Mouse (Mus musculus) myocyte (in vitro differentiated cells): ENCODE data around the gene Tmem230. TPM values are rescaled to one million over a fixed set of nuclear protein-coding genes. Genes with fewer than 3 reads are reported as not detected.

Source experiments
- H3K27me3 ChIP-seq: one replicate; pipeline ENCODE4 v1.6.1; 2011; ENCODE audit not compliant: control insufficient read depth, insufficient read depth, insufficient read length
- H3K36me3 ChIP-seq: one replicate; pipeline ENCODE4 v1.6.1; 2011; ENCODE audit not compliant: control insufficient read depth, insufficient read depth
- H3K4me2 ChIP-seq: one replicate; pipeline ENCODE4 v1.6.1; 2011; ENCODE audit warnings: low read depth, control low read depth
- H3K4me3 ChIP-seq: one replicate; pipeline ENCODE4 v1.5.1; 2011; ENCODE audit warnings: mild to moderate bottlenecking, control low read depth, moderate library complexity
- H3K79me2 ChIP-seq: one replicate; pipeline ENCODE4 v1.6.1; 2011; ENCODE audit not compliant: control insufficient read depth, insufficient read depth
- H3ac ChIP-seq: one replicate; pipeline ENCODE4 v1.6.1; 2011; ENCODE audit not compliant: control insufficient read depth, insufficient read length
- CEBPB ChIP-seq: IDR thresholded peaks from 2 replicates; pipeline ENCODE4 v1.6.1; 2011; ENCODE audit warnings: mild to moderate bottlenecking, moderate library complexity; ENCODE audit not compliant: poor library complexity, insufficient read depth, severe bottlenecking
- E2F4 ChIP-seq: IDR thresholded peaks from one replicate; pipeline ENCODE4 v1.6.1; 2011; ENCODE audit warnings: mild to moderate bottlenecking, control low read depth, moderate library complexity; ENCODE audit not compliant: insufficient read depth
- MAX ChIP-seq: IDR thresholded peaks from one replicate; pipeline ENCODE4 v1.6.1; 2011; ENCODE audit warnings: low read depth, mild to moderate bottlenecking, control low read depth
- MYOD1 ChIP-seq, 3 experiments: IDR thresholded peaks; one replicate each; pipeline ENCODE4 v1.6.1; 2011; ENCODE audit warnings: control low read depth in 2 of 3, low read depth in 2 of 3, mild to moderate bottlenecking in 2 of 3, moderate library complexity in 1 of 3; ENCODE audit not compliant: insufficient read length in 2 of 3, control insufficient read depth in 1 of 3
- MYOG ChIP-seq, 3 experiments: IDR thresholded peaks; one replicate each; pipeline ENCODE4 v1.6.1; 2011; ENCODE audit warnings: control low read depth in 2 of 3, low read depth in 2 of 3, mild to moderate bottlenecking in 2 of 3; ENCODE audit not compliant: insufficient read length in 2 of 3, control insufficient read depth in 1 of 3, insufficient read depth in 1 of 3
- POLR2A ChIP-seq: IDR thresholded peaks from one replicate; pipeline ENCODE4 v1.6.1; 2011; ENCODE audit warnings: low read depth, mild to moderate bottlenecking, control low read depth, moderate library complexity; ENCODE audit not compliant: insufficient read length
- POLR2AphosphoS2 ChIP-seq: IDR thresholded peaks from one replicate; pipeline ENCODE4 v1.6.1; 2011; ENCODE audit warnings: low read depth, control low read depth; ENCODE audit not compliant: insufficient read length
- REST ChIP-seq: IDR thresholded peaks from one replicate; pipeline ENCODE4 v1.6.1; 2011; ENCODE audit warnings: mild to moderate bottlenecking, control low read depth, moderate library complexity; ENCODE audit not compliant: insufficient read depth, insufficient read length
- SRF ChIP-seq: IDR thresholded peaks from one replicate; pipeline ENCODE4 v1.6.1; 2011; ENCODE audit warnings: low read depth; ENCODE audit not compliant: control insufficient read depth, insufficient read length
- TCF12 ChIP-seq: IDR thresholded peaks from one replicate; pipeline ENCODE4 v1.6.1; 2011; ENCODE audit warnings: mild to moderate bottlenecking, control low read depth; ENCODE audit not compliant: poor library complexity, insufficient read depth, severe bottlenecking
- TCF3 ChIP-seq: IDR thresholded peaks from one replicate; pipeline ENCODE4 v1.6.1; 2011; ENCODE audit warnings: low read depth, control low read depth; ENCODE audit not compliant: insufficient read length
- USF1 ChIP-seq: IDR thresholded peaks from one replicate; pipeline ENCODE4 v1.6.1; 2011; ENCODE audit warnings: low read depth, mild to moderate bottlenecking, control low read depth, moderate library complexity
- polyA plus RNA-seq: library from polyadenylated mRNA; unstranded; fragments of >200 nt; fragmentation: generic; extraction: Trizol; gene quantifications from one replicate; pipeline ENCODE4 v1.2.1, GENCODE M21; 2012; ENCODE audit warnings: missing spikeins

The Tmem230 gene
- polyA plus RNA-seq, 1 experiment: 76.6 TPM

DNA sequence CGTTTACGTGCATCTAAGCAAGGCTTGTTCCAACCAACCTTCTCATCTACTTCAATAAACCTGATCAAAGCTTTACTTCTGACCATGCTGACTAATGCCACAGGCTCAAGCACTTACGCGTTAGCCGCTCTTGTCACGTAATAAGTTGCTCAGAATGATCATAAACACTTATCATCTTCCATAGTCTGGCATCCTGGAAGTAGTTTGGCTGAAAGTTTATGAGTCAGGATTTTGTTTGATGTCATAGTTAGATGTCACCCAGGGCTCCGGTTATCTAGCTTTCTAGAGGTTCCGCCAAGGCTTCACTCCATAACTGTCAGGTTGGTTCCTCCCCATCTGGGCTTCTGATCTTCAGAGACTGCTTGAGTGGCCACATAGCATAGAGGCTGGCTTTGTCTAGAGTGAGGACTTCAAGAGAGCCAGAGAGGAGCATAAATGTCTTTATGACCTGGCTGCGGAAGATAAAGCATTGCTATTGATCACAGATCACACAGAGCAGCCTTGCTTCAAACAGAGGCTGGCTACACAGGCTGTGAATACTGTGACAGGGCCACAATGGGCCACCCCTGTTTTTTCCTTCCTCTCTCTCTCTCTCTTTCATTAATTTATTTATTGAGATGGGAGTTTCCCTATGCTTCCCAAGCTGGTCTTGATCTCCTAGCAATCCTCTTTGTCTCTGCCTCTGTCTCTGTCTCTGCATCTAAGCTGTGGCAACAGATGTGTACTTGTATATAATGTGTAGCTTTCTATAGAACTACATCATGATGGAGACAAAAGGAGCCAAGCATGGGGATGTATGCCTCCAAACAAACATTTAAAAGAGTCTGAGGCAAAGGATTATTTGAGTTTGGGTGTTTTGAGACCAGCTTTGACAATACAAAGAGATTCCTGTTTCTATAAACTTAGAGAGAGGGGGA, 49.3 kb downstream of the Tmem230 start:
- Histone ChIP-seq H3K4me3 (no peak overlapping the region), H3K79me2 (no peaks in the 10 kb centered on the region), H3ac (no peak overlapping the region), H3K27me3 (no peaks in the 10 kb centered on the region), H3K4me2 (no peak overlapping the region), H3K36me3 (no peaks in the 10 kb centered on the region)
- no peak for TF ChIP-seq TCF12

DNA sequence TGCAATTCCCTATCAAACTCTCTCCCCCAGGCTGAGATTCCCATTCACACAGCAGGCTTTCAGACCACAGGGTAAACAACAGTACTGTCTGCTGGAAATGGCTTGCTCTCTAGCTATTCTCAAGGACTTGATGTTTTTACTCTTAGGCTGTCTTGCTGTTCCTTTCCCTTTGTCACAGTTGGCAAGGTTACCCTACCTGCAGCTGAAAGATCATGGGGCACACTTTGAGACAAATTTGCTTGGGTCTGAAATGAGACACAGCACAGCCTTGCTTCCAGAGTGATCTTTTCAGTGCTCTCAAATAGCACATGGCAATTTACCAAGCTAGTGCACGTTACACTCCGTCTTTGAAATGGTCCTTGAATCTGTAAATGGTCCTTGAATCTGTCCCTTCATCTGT, 52.0 kb downstream of the Tmem230 start:
- TF ChIP-seq MYOD1 (IDR thresholded peaks at IDR 0.05; ENCODE audit: control insufficient read depth in 1 of 3, insufficient read length in 2 of 3, low read depth in 2 of 3) (peak in 2 of 3 experiments; percentile 38 to 54), REST (no peak)
- no peak overlapping the region for H3ac ChIP-seq
- peak overlapping the region; percentile 1 for H3K4me2 ChIP-seq

GRCm38 (mm10) chr2:132190602-132191161, 56.9 kb downstream of the Tmem230 start:
- H3K79me2 ChIP-seq: no peaks in the 10 kb centered on the region
- H3K4me3 ChIP-seq: no peak overlapping the region
- no peak overlapping the region for H3K4me2 ChIP-seq
- no peaks in the 10 kb centered on the region for H3K36me3 ChIP-seq
- TF ChIP-seq TCF3: no peak
- TF ChIP-seq TCF12: no peak
- TF ChIP-seq MAX: no peak
- TF ChIP-seq E2F4: no peak
- no peak for TF ChIP-seq POLR2A
- no peak for TF ChIP-seq USF1
- no peak for TF ChIP-seq MYOG (IDR thresholded peaks at IDR 0.05; ENCODE audit: control insufficient read depth in 1 of 3, insufficient read depth in 1 of 3, insufficient read length in 2 of 3, low read depth in 2 of 3)
- no peak for TF ChIP-seq SRF
- no peak for TF ChIP-seq POLR2AphosphoS2
- no peak for TF ChIP-seq MYOD1 (IDR thresholded peaks at IDR 0.05; ENCODE audit: control insufficient read depth in 1 of 3, insufficient read length in 2 of 3, low read depth in 2 of 3)
- no peak for TF ChIP-seq CEBPB
- TF ChIP-seq REST: no peak
- H3K27me3 ChIP-seq: no peaks in the 10 kb centered on the region
- H3ac ChIP-seq: no peak overlapping the region

More for the DNA sequence above, 52.0 kb downstream of the Tmem230 start:
- no peak overlapping the region for H3K4me3 ChIP-seq
- no peaks in the 10 kb centered on the region for H3K27me3 ChIP-seq
- H3K36me3 ChIP-seq: no peaks in the 10 kb centered on the region
- H3K79me2 ChIP-seq: no peaks in the 10 kb centered on the region

Other genes starting within 250 kb of the Tmem230 start
- gene Rassf2, start 217.5 kb downstream of the Tmem230 start, polyA plus RNA-seq: 8.4 TPM
- 14.5 TPM for gene Slc23a2, start 102.7 kb downstream of the Tmem230 start, polyA plus RNA-seq
- 65.5 TPM for gene Pcna, start 5.5 kb upstream of the Tmem230 start, polyA plus RNA-seq
- 30.3 TPM for gene Cds2, start 15.3 kb upstream of the Tmem230 start, polyA plus RNA-seq
- gene Prokr2, start 137.6 kb upstream of the Tmem230 start, polyA plus RNA-seq: not detected